Mouse (Mus musculus): ENCODE results near the gene Tmem88b.

DNA sequence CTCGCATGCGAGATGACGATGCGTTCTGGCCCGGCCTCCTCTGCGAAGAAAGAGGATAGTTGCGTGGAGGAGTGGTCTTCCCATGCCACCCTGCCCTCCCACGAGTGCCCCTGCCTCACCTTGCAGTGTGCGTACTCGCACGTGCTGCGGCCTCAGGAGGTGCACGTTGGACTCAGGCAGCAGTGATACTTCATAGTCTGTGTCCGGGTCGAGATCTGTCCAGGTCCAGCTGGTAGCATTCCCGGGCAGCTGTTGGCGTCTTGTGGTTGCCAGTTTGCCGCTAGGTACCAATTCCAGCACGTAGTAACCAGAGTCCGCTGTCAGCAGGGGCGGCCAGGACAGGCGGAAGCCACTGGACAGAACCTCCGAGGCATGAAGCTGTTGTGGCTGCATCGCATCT, 15.0 kb downstream of the Tmem88b start:
- TF ChIP-seq CTCF (IDR thresholded peaks at IDR 0.05; ENCODE audit: low read depth) = no peak
- no peak for TF ChIP-seq EP300 (IDR thresholded peaks at IDR 0.05; ENCODE audit: low read depth)

All from heart, postnatal 0 days (tissue).